Mouse (Mus musculus): ENCODE measurements at regions not wholly inside any gene's neighbourhood (a gene's known extent, or its start where the extent isn't known, plus 50 kb on each side); places are given as distances from the start of the nearest gene placed in this dataset.

DNA sequence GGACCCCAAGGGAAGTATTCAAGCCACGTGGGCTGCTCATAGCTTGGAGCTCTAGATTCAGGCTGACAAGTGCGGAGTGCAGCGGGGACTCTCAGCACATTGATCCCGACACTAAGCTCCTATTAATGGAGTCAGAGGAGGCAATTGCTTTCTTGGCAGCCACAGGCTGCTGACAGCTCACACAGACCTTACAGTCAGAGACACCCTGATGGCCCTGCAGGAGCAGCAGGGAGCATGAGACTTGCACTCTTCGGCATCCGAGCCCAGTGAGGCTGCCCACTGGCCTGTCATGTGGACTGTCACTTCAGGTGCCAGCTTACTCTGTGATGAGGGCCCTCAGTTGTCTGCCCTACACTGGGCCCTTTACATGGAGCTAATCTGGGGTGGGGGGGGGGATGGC lies 176.5 kb upstream of the Nlrp1b start:
- no peak for TF ChIP-seq EP300 (IDR thresholded peaks at IDR 0.05; ENCODE audit: low read depth)
- no peak for TF ChIP-seq CTCF (IDR thresholded peaks at IDR 0.05; ENCODE audit: low read depth)
